Mouse (Mus musculus) urinary bladder, postnatal 25 days (tissue): Measurements from ENCODE around the gene Olfr1383.
"Not testable (repeated sequence)": the region's sequence is repeated elsewhere in the genome, so short reads cannot be mapped to it uniquely, and the experiment has no call there.

Source experiments
- DNase-seq: peaks from one replicate; pipeline ENCODE4 v3.0.0; 2022; ENCODE audit warnings: low spot score

Gene Olfr1383

GRCm38 (mm10) chr11:49519348-49519747 is at the start of gene Olfr1383:
Olfr1383 (plus strand) TSS chr11:49519648.
- DNase-seq, result no peak

DNA sequence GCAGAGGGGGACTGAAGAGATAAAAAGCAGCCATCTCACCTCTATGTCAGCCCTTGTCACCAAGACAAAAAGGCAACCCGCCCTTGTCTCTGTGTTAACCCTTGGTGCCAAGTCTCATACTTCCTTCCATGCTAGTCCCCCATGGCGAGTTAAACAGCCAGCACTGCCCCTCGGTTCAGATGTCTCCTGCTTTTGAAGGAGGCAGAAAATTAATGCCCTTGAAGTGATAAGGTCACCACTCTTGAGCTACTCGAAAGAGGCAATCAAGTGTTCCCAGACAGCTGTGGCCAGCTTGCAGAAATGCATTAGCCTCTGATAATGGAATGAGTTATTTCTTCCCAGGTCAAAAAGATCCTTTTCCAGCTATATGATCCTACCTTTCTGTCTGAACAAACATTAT is 33.5 kb upstream of the Olfr1383 start:
- no peak for DNase-seq

DNA sequence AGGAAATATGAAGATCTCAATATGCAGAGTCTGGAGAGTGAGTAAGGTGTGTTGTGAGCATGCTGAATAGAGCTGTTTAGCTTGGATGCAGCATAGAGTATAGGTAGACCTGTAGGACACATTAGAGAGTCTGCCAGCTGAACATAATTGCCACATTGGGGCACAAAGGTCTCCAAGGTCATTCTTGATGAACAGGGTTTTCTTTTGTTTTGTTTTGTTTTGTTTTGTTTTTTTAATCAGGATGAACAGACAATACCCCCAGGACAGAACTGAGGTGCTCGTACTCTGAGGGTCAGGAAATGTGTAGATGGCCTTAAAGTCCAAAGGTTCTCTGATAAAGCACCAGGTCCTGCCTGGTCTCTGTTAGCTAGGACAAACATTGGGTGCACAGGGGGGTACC is 30.7 kb upstream of the Olfr1383 start, which contains the start of gene Olfr1385:
Olfr1385 (plus strand) TSS at position 301 of the 400 bp plus-strand sequence.
- not testable (repeated sequence) for DNase-seq

GRCm38 (mm10) chr11:49518086-49518485 is 1.4 kb upstream of the Olfr1383 start:
- no peak for DNase-seq

GRCm38 (mm10) chr11:49527947-49528346 is 8.5 kb downstream of the Olfr1383 start, which contains the start of gene Olfr1382:
Olfr1382 (plus strand) TSS chr11:49528247.
- DNase-seq, result no peak

GRCm38 (mm10) chr11:49532761-49533160 is 13.3 kb downstream of the Olfr1383 start:
- no peak for DNase-seq

DNA sequence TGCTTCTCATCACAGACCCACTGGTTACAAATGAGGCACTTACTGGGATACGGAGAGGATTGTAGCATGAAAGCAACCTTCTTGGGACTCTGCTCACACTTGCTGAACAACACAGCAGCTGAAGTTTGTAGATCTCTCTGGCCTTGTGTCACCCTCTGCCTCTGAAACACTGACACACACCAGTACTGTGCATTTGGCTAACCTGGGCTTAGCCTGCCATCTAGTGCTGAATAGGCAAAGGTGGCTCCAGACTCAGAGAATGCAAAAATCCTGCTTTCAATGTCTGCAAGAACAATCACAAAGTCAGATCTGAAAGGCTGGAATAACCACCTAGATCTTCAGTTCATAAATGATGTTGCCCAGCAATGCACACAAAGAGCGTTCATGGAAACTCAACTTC is 17.2 kb downstream of the Olfr1383 start:
- not testable (repeated sequence) for DNase-seq

DNA sequence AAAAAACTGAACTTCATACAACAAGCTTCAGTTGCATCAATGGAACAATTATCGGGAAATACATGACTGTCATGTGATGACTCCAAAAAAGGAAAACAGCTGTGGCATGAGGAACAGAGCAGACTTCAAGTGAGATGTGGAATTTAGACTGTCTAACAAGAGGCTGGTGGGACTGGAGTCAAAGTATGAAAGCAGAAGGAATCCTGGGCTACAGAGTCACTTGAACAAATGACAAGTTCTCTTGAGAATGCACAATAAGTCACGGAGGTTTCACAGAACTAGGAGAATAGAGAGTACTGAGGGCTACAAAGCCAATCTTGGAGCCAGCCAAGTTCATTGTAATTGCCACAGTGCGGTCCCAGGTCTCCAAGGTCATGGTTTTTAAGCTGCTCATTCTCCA is 23.7 kb downstream of the Olfr1383 start, which contains the start of gene Olfr1381:
Olfr1381 (plus strand) TSS at position 301 of the 400 bp plus-strand sequence.
- DNase-seq, result not testable (repeated sequence)

DNA sequence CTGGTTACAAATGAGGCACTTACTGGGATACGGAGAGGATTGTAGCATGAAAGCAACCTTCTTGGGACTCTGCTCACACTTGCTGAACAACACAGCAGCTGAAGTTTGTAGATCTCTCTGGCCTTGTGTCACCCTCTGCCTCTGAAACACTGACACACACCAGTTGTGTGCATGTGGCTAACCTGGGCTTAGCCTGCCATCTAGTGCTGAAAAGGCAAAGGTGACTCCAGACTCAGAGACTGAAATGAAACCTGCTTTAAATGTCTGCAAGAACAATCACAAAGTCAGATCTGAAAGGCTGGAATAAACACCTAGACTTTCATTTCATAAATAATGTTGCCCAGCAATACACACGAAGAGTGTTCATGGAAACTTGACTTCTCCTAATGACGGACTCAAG is 34.6 kb downstream of the Olfr1383 start:
- DNase-seq, result not testable (repeated sequence)

GRCm38 (mm10) chr11:49556578-49556977 is 37.1 kb downstream of the Olfr1383 start, which contains the start of gene Olfr1380:
Olfr1380 (plus strand) TSS chr11:49556878.
- DNase-seq, result not testable (repeated sequence)

DNA sequence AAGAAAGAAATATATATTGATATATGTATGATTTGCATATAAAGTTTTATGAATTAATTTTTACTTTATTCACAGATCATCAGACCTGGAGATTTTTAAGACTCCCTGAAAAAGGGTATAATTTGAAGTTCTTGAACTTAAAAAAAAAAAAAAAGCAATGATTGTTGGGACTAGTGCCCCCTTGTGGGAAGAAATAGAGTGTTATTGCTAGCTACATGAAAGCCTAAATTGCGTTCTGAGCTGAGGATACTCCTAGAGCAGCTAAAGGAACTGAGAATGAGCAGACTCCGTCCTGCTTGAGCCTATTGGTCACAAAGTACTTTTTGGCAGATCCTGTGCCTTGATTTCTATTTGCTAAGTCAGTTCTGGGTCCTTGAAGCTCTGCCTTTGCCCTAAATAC is 55.6 kb downstream of the Olfr1383 start:
- not testable (repeated sequence) for DNase-seq
